Mouse (Mus musculus) urinary bladder, adult 2 months (tissue): Measurements from ENCODE around the gene Galnt11. TPM values are rescaled to one million over a fixed set of nuclear protein-coding genes. Genes with fewer than 3 reads are reported as not detected.
"Not testable (repeated sequence)": the region's sequence is repeated elsewhere in the genome, so short reads cannot be mapped to it uniquely, and the experiment has no call there.

Experiments used
- DNase-seq: peaks from one replicate; pipeline ENCODE4 v3.0.0; 2022; ENCODE audit warnings: low spot score
- polyA plus RNA-seq: library from polyadenylated mRNA; depleted of rRNA; stranded (reverse); fragments of >200 nt; gene quantifications from 2 replicates; pipeline ENCODE4 v1.2.3, GENCODE M21; 2012; rRNA removed

Gene Galnt11
- 27.0 and 30.9 TPM in 2 replicates for polyA plus RNA-seq

DNA sequence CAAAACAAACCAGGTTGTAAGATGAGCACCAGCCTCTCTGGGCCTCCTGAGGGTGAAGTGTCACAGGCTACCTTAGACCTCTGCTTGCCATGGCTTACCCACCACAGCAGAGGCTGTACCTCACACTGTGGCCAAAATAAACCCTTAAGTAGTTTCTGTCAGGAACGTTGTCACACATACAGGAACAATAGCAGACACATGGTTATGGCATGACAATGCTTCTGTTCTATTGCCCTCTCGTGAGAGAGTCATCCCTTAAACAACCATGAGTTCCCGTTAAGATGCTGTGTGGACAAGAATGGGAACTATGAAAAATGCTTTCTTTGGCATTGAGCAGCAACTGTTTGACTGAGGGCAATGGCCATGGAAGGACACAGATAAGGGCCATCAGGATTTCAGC lies at the start of gene Galnt11:
Galnt11 (plus strand) TSS at position 301 of the 400 bp plus-strand sequence.
- DNase-seq, result no peak

DNA sequence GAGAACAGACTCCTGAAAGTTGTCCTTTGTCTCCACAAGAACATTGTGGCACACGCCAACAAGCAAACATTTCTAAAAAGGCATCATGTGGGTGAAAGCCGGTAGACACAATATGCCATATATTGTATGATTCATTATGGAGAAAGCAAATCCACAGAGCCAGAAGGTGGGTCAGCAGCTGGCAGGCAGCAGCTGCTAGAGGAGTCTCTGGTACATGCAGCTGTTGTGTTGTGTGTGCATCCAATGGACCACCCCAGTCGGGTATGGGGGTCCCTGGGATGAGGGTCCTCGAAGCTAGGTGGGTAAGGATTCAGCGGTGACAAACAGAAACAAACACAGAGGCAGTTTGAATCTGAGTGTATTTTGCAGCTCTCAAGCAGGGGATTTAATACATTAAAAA lies 43.8 kb upstream of the Galnt11 start:
- DNase-seq, result not testable (repeated sequence)

DNA sequence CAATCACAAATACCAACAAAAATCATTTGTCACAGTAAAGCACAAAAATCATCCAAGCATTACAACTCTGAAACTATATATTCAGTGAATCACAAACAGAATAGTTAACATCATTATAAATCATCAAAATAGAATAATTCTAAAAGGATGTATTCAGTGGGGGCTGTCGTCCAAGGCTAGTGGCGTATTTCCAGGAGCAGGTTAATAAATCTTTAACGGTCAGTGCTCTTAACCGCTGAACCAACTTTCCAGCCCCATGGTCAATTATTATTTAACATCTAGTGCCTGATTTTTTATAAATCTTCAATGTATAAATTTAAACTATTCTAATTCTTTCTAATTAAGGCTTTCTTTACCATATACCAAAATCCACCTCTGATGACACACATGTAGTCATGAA lies 43.2 kb upstream of the Galnt11 start:
- DNase-seq, result not testable (repeated sequence)

DNA sequence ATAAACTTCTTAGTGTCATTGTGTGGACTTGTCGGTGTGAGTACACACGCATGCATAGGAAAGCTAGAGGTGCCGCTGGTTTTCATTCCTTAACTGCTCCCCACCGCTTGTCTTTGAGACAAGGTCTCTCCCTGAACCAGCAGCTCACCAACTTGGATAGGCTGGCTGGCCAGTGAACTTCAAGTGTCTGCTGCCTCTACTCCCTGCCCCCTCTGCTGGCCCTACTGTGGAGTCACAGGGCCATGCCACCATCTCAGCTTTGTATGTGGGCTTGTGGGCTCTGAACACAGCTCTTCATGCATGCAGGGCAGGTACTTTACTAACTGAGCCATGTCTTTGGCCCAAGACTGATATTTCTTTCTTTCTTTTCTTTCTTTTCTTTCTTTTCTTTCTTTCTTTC lies 42.4 kb upstream of the Galnt11 start:
- DNase-seq, result no peak

DNA sequence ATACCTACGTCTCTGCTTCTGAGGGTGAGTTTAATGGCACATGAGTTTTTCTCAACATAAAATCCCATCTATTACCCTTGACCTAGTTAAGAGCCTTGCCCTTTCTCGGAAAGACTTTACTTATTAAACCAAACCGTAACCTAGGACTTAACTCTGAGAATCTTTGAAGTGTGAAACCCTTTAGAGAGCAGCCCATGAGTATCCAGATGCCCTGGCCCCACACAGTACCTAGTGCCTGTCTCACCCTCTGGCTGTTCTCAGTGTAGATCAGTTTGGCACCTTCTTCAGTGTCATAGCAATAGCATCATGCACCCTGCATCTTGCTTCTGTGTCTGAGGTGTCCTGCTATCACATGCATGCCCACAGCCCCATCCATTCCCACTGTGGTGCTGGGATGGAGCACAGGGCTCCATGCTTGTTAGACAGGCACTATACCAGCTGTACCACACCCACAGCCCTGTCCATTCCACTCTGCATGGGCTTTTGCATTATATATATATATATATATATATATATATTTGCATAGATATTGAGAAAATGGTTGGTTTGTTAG lies 41.7 kb upstream of the Galnt11 start:
- DNase-seq, result no peak

DNA sequence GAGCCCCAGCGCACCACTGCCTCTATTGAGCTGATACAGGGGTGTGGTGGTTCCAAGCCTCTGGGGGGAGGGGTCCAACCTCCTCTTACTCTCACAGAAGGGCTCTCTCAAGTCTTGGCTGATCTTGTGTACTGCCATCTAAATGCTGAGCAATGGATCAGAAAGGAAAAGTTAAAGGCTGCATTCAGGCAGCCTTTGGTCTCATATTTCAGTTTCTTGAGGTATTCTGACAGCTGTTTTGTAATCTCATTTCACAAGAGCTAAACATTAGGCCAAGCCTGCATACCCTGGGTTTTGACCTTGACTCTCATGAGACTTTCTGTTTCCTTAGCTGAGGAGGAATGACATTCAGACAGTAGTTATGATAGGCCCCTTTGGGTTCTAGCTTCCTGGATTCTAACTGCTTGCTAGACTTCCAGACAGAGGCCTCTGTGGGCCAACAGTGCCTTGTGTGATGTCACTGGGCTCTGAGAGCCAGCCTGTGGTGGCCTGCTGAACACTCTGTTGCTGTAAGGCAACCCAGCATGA lies 40.6 kb upstream of the Galnt11 start, which contains the start of gene Galntl5:
Galntl5 (plus strand) TSS at position 457 of the 528 bp plus-strand sequence.
- DNase-seq, result no peak

DNA sequence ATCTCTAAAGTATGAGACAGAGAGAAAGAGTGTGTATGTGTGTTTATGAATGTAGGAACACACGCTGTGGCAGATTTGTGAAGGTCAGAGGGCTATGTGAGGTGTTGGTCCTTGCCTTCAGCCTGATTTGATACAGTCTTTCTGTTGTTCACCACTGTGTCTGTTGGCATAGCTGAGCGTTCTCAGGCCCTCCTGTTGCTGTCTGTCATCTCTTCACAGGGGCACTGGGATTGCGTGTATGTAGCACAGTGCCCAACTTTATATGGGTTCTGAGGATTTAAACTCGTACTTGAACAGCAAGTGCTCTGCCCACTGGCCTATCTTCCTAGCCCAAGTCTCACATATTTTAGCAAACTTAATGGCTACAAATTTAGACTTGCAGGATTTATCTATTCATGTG lies 38.1 kb upstream of the Galnt11 start:
- no peak for DNase-seq

DNA sequence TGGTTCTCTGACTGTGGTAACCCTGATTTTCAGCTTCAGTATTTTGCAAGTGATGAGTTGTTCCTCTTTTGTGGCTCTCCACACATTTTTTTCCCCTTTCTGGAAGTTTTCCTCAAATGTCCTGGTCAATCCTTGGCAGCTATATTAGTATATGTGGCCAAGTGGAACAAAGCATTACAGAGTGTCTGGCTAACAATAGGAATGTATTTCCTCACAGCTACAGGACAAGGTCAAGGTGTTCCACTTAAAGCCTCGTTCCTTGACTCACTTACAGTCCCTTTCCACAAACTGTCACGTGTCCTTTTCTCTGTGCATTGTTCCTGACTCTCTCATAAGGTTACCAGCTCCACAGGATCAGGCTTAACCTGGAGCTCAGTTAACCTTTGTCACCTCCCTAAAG lies 37.1 kb upstream of the Galnt11 start:
- DNase-seq, result no peak

DNA sequence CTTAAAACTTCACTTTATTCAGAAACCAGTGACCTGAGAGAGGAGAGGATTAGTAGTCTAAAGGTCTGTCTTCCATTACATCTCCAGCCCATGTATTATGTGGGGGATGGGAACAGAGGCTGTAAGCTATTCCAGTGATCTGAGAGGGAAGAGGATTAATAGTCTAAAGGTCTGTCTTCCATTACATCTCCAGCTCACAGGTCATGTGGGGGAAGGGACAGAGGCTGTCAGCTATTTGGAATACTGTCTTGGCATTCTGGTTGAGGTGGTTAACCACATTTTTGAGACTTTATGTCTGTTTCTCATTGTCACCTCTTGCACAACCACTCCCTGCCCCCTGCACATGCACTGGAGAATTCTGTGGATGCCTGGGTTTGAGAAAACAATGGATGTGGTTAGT lies 34.0 kb upstream of the Galnt11 start:
- no peak for DNase-seq

DNA sequence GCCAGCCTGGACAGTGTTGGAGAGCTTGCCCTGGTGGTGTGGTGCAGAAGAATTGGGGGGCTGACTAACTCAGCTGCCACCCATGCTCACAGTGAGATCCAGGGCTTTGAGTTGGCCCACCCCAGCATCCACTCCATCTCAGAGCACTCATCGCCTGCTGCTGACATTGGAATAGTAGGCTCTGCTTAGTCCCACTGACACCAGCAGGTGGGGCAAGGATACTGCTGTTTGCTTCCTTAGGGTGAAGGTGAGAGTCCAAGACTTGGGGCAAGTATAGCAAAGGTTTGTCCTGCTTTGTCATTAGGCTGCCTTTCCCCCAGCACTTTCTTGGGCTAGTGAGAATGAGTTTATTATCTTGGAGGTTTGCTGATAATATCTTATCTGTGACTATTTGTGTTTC lies 32.9 kb upstream of the Galnt11 start:
- DNase-seq, result no peak

DNA sequence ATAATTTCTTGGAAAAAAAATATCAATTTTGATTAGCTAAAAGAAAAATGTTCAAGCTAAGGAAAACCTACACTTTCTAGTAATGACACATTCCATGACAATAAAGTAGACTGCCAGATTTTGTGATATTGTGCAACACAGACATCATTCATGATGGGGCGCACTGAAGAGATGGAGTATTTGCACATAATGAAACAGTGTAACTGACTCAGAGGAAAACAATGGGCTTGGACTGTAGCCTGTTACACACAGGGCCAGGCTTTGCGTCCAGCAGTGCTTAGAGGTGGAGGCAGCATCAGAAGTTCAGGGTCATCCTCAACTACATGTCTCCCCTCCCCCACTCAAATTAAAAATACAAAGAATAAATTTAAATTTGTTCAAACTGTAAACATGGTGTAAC lies 31.2 kb upstream of the Galnt11 start:
- no peak for DNase-seq

DNA sequence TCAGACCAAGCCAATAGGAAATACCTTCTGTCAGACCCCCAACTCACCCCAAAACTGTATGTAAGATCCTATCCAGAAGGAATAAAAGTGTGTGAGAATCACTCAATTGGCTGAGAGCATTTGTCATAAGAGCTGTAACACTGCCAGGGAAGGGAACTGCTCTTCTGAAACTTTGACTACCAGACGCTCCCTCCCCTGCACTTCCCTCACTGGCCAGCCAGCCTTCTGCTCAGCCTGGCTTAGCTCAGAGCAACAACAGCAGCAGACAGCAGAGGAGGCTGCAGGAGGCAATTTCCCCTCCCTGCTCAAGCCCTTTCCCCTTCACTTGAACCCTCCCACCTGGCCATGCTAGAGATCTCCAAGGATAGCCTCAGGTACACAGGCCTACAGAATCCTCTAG lies 9.8 kb upstream of the Galnt11 start:
- no peak for DNase-seq

DNA sequence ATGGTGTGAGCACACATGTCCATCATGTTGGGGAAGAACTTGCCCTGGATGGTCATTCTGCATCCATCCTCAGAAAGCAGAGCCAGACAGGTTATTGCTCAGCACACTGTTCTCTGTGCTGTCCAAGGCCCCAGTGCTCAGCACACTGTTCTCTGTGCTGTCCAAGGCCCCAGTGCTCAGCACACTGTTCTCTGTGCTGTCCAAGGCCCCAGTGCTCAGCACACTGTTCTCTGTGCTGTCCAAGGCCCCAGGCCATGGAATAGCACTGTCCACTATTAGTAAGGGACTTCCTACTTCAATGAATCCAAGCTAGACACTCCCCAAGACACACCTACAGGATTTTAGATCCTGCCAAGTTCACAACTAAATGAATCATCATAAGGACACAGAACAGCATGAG lies 8.5 kb upstream of the Galnt11 start:
- DNase-seq, result not testable (repeated sequence)

DNA sequence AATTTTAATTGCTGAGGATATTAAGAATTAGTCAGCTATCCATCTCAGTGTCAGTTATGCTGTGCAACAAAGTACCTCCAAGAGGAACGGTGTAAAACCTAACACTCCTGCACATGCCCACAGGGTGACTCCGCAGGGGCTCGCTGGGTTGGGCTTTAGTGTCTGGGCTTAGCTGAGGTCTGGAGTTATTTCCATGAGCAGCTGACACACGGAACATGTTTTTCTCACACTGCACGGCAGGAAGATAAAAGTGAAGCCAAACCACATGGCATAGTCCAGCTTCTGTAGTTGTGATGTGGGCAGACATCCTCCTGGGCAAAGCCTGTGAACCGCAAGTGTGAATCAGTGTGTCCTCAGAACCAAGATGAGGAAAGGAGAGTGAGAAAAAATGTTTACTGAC lies 6.7 kb upstream of the Galnt11 start:
- DNase-seq, result no peak

DNA sequence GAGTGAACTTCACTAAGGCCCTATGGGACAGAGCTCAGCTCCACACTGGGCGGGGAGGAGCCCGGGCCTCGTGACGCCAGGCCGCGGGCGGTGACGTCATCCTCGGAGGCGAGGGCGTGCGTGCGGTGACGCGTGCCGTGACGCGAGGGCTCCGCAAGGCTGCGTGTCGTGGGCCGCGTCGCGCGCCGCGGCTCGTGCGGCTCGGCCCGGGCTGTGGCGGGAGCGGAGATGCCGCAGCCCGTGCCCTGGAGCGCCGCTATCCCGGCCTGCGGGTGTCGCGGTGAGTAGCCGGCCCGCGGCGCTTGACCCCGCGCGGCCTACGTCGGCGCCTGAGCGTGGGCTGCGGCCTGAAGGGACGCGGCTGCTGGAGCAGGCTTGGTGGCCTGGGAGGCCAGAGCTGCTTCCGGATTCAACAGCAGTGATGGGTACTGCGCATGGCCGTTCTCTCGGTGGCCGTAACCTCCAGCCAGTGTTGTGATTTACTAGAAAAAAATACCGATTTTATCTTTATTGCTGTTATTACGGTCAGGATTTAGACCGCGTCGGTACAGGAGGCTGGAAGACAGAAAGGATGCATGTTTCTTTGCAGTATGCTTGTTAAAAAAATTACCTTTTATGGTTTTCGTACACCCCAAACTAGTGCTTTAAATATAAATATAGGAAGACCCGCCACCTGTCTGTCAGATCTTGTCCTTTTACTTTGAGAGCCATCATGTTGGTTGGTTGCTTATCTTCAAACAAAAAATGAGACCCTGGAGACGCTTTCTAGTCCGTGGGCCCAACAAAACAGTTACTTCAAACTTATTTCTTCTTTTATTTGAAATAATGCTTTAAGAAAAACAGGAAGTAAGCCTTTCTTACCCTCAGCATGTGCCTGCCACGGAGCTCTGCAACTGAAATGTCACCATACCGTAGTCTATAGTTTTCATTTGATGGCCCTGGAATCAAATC lies 1.3 kb downstream of the Galnt11 start, which contains the start of gene E130116L18Rik:
E130116L18Rik (minus strand) TSS at position 402 of the 951 bp plus-strand sequence.
- DNase-seq, result peak; percentile 73

DNA sequence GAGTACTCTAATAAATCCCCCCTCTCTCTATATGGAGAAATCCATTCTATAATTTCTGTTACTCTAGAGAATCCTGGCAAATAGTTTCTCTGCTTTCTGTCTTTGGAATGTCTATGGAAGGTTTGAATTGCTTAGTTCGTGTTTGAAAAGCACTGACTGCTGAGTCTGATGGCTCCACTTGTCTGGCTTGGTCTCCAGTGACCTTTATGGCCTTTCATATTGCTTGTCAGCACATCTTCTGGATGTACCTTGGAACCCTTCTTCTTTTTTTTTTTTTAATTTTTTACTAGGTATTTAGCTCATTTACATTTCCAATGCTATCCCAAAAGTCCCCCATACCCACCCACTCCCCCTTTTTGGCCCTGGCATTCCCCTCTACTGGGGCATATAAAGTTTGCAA lies 2.7 kb downstream of the Galnt11 start:
- not testable (repeated sequence) for DNase-seq

DNA sequence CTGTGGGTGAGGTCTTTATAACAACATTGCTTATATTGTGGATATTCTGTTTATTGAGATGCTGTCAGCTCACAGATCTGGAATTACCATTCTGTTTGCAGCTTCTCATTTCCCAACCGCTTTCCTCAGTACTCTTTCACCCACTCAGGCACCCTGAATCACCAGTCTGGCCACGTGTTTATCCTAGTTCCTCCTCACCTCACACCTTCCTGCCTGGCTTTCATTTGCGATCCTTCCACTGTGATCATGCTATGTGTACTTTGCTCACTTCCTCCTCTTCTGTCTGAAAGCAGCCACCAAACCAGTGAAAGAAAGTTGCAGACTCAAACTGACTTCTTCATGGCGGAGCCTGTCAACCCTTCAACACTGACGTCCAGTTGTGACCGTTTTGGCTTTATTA lies 21.4 kb downstream of the Galnt11 start:
- no peak for DNase-seq

DNA sequence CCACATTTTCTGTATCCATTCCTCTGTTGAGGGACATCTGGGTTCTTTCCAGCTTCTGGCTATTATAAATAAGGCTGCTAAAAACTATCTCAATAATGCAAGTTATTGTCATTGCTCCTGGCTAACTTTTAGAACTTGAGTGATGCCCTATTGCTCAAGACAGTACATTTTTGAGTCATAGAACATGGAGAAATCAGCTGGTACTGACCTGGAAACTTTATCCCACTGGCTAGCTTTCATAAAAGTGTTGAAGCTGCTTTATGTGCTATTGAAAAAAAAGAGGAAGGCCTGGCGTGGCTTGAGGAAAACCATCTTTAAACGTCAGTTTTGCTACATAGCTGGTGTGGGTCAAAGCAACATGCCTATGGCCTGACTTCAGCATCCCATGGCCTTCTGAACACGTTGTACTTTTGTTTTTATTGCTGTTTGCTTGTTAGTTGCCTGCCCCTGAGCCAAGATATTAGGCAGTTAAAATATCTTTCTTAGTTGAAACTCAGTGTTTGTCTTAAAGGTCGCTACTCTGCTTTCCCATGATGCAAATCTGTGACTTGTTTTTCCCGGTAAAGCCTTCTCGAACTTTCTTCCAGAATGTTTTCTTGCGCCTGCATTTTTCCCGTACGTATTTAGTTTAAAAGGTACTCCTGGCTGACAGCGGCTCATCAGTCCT lies 24.2 kb downstream of the Galnt11 start:
- DNase-seq, result no peak

DNA sequence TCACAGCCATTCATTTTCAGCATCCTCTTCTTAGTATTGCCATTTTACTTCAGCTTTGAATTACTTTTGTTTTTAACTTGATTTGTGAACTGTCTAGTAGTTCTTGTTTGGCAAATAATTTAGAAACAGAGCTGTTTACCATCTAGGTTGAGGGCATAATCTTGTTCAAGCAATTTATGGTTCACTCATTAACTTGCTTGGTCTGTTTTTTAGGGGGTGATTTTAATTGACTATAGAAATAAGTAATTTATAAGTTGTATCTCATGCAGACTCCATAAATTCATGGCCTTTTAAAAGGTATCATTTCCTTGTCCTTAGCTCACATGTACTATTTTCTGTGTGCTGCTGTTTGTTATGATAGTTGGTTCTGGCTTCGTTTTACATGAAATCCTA lies 24.8 kb downstream of the Galnt11 start:
- DNase-seq, result no peak

DNA sequence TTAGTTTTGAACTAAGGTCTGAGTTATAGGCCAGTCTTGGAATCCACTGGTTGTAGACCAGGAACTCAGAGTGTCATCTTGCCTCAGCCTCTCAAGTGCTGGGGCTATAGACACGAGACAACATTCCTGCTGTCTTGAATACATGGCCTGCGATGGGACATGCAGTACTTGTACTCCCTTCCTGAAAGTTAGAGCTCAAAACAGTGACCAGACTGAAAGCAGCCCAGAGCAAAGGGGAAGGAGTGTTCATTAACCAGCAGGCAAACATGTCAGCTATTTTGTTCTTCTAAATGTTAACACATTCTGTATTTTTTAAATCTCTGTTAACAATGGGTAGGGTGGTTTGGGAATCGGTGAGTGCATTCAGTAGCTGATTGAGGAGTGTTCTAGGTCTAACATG lies 25.3 kb downstream of the Galnt11 start:
- no peak for DNase-seq

DNA sequence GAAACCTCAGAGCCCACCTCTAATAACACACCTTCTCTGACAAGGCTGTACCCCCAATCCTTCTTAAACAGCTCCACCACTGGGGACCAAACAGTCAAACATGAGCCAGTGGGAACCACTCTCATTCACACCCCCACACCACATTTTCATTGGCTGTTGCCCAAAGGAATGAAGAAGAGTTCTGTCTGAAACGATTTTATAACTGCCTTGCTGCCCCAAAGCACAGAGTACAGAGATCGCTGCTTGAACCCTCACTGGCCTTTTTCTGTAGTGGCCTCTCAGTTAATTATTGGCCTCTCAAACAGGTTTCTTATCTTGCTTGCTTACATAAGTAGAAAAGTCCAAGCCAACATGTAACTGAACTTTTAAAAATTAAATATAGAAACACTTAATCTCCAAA lies 30.7 kb downstream of the Galnt11 start:
- DNase-seq, result no peak

DNA sequence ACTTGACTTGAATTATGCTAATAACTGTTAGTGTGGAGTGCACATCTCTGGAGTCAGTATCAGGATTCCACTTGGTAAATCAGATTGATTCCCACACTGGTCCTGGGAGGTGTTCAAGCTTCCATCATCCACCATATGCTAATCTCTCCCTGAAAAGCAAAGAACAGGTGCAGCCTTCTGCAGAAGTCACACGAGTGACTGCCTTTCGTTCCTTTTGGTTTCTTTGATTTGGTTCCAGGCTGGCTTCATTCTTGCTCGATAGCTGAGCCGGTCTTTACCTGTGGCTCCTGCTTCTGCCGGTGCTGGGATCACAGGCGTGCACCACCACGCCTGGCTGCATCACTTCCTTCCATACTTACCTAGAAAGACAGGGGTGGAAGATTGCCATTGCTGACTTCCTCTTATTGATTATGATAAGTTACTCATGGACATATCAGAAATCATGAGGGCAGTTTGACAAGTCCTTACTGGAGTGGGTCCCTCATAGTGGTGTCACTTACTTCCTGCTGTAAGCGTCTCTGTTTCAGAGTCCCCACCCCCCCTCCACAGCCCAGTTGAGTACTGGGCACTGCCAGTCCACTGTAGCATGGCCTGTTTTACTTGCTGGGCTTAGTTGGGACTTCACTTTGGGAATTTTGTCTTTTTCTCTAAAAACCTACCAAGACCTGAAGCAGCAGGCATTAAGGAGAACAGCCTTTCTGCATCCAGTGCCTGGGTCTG lies 31.3 kb downstream of the Galnt11 start:
- no peak for DNase-seq
